Mouse (Mus musculus) mouse trophoblast stem cell (cell line): Measurements from ENCODE around the gene Stn1.

ENCODE experiments used
- in situ Hi-C, 2 experiments: fragments of 300-500 bp; cut with MseI, MboI; formaldehyde crosslinking; loops; 2 replicates in 1 of 2; 3 replicates in 1 of 2; pipeline ENCODE4 v1.15.1; 2025

Gene Stn1

GRCm38 (mm10) chr19:47483346-47483745, 54.0 kb downstream of the Stn1 start:
- in situ Hi-C loops = no loop called here

GRCm38 (mm10) chr19:47473453-47473852, 63.9 kb downstream of the Stn1 start:
- in situ Hi-C loops = loop anchor here in 1 of 2 experiments (25.0 kb wide), 1 partner anchor 111 kb away; no protein-coding TSS in a partner anchor

DNA sequence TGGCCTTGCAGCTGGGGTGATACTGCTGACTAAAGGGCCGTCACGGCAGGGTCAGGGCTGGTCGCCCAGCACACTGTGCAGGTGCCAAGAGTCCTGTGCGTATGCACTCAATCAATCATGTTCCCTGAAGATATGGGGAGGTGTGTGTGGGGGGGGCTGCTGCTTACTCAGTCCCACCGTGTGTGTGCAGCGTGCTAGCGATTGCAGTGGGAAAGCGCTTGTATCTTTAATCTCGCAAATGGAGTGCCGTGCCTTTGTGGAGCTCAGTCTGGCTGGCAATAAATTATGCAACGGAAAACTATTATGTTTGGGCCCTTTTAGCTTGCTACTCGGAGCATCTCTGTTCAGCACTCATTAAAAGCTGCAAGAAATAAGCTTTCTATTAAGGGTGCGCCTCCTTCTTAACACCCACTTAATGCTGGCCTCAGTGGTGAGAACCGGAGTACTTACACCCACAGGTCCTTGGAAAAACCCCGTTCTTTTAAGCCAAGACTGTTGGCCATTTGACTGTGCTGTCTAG, 64.4 kb downstream of the Stn1 start:
- in situ Hi-C loops = loop anchor here in 1 of 2 experiments (25.0 kb wide), 1 partner anchor 111 kb away; no protein-coding TSS in a partner anchor

DNA sequence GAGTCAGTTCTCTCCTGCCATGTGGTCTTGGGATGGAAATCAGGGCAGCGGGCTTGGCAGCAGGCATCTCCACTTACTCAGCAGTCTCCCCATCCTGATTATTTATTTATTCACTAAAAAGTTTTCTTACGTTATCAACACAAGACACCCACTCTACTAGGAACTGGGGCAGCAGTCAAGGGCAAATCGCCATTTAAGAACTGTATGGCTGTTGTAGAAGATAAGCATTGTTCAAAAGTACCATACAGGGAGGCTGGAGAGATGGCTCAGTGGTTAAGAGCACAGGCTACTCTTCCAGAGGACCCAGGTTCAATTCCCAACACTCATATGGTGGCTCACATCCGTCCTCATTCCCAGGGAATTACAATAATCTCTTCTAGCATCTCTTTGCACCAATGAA, 65.5 kb downstream of the Stn1 start:
- in situ Hi-C loops = loop anchor here in 1 of 2 experiments (25.0 kb wide), 1 partner anchor 110 kb away; no protein-coding TSS in a partner anchor

- in situ Hi-C loops = loop anchor here (10.0 to 25.0 kb wide), 2 partner anchors 104 to 106 kb away; no protein-coding TSS in a partner anchor
Observed at GRCm38 (mm10) chr19:47468750-47469149, 68.6 kb downstream of the Stn1 start.

DNA sequence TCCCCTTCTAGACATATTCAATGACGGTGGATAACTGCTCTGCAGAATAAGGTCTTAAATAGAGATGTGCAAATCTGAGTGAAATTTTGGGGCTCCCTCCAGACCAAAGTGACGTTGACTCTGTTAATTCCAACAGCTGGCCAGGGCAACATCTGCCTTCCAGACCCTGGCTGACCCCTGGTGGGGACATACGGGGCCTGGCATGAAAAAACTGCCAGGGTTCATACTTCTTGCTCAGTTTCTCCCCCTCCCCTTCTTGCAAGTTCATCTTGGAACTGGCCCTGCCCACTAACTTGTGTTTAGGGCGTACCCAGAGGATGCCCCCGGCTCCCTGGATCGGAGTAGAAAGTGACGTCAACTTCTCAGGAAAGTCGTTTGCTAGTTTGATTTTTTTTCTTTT, 70.5 kb downstream of the Stn1 start:
- in situ Hi-C loops = loop anchor here (10.0 to 25.0 kb wide), 2 partner anchors 102 to 104 kb away; no protein-coding TSS in a partner anchor

DNA sequence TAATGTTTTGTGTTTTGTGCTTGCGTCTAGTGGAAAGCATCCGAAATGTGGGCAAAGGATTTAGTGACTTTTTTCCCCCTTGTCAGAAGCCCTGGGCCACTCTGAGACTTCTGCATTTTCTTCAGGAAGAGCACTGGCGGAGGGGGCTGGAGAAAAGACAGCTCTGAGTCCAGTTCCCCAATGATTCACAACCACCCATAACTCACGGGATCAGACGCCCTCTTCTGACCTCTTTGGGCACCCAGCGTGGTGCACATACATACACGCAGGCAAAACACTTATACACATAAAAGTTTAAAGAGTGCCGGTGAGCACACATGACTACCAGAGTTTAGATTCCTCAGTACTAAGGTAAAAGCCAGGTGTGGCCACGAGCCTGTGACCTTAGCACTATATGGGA, 71.8 kb downstream of the Stn1 start:
- in situ Hi-C loops = loop anchor here (10.0 to 25.0 kb wide), 2 partner anchors 101 to 103 kb away; no protein-coding TSS in a partner anchor

GRCm38 (mm10) chr19:47464304-47465241, 72.7 kb downstream of the Stn1 start, which contains the start of gene Sh3pxd2a:
Gene Sh3pxd2a, minus strand, starts transcription at chr19:47464401.
- in situ Hi-C loops = loop anchor here (10.0 to 25.0 kb wide), 2 partner anchors 100 to 102 kb away; no protein-coding TSS in a partner anchor

GRCm38 (mm10) chr19:47463636-47464303, 73.5 kb downstream of the Stn1 start:
- in situ Hi-C loops = loop anchor here (10.0 to 25.0 kb wide), 2 partner anchors 99 to 101 kb away; no protein-coding TSS in a partner anchor

DNA sequence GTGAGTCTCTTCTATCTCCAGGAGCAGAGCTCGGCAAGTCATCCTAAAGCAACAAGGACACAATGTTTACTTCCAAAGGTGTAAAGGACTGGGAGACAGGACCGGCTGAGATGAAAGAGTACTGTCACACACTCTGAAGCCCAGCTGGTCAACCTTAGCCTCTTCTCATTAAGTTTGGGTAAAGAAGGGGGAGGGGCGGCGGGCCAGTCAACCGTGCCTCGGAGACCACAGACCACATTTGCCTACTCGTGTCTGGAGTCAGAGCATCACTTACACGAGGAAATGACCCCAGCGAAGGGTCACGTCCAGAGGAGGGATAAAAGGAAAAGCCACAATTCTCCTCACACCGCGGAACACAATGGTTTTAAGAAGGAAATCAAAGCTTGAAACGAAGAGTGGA, 74.1 kb downstream of the Stn1 start:
- in situ Hi-C loops = loop anchor here (10.0 to 25.0 kb wide), 2 partner anchors 98 to 101 kb away; no protein-coding TSS in a partner anchor

- in situ Hi-C loops = loop anchor here (10.0 to 25.0 kb wide), 2 partner anchors 98 to 100 kb away; no protein-coding TSS in a partner anchor
Observed at GRCm38 (mm10) chr19:47462725-47463124, 74.6 kb downstream of the Stn1 start.

DNA sequence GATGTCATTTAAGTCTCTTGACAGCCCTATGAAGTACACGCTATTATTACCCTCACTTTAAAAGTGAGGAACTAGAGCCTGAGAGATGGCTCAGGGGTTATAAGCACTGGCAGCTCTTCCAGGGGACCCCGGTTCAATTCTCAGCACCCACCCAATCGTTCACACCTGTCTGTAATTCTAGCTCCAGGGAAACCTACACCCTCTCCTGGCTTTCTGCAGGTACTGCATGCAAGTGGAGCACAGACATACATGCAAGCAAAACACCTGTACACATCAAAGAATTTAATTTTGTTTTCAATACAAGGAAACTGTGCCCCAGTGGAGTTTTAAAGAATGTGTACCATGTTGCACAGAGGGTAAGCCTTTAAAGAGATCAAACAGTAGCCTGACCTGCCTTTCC, 75.5 kb downstream of the Stn1 start:
- in situ Hi-C loops = loop anchor here (10.0 to 25.0 kb wide), 2 partner anchors 97 to 100 kb away; no protein-coding TSS in a partner anchor

- in situ Hi-C loops = loop anchor here (10.0 to 25.0 kb wide), 2 partner anchors 97 to 99 kb away; no protein-coding TSS in a partner anchor
Observed at GRCm38 (mm10) chr19:47461386-47461785, 75.9 kb downstream of the Stn1 start.

DNA sequence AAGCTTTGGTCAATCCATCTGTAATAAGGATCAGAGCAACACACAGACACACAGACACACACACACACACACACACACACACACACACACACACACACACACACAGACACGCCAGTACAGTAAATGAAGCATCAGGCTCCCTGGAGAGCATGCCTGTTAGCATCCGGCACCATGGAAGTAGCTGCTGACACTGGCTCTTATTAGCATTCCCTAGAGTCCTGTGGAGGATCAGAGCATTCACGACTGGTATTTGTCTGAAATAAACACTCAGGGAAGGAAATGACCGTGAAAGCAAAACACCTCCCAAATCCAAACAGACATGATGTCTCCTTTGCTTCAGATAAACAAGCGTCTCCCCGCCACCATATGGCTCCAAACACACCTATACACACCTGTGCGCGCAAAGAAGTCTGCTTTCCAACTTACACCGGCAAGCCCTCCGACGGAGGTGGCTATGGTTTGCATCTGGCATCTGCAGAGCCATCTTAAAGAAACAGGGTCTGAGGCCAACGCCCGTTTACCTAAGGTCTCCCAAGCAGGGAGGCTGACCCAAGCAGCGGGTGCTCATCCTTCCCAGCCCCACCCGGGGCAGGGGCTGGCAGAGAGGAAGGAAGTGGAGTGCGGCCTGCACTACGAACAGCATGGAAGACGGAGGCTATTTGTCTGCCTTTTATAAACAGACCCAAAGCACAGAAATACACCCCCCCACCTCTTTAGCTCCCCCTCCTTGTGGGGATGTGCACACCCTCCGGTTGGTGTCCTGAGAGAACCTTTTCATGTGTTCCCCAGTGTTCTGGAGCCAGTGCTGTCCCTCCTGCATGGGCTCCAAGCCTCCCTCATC, 77.0 kb downstream of the Stn1 start:
- in situ Hi-C loops = loop anchor here (10.0 to 25.0 kb wide), 2 partner anchors 96 to 98 kb away; no protein-coding TSS in a partner anchor

- in situ Hi-C loops = loop anchor here in 1 of 2 experiments (25.0 kb wide), 1 partner anchor 97 kb away; no protein-coding TSS in a partner anchor
Observed at GRCm38 (mm10) chr19:47459214-47459613, 78.1 kb downstream of the Stn1 start.

GRCm38 (mm10) chr19:47458504-47459161, 78.7 kb downstream of the Stn1 start:
- in situ Hi-C loops = loop anchor here in 1 of 2 experiments (25.0 kb wide), 1 partner anchor 96 kb away; no protein-coding TSS in a partner anchor

GRCm38 (mm10) chr19:47457711-47458503, 79.4 kb downstream of the Stn1 start:
- in situ Hi-C loops = loop anchor here in 1 of 2 experiments (25.0 kb wide), 1 partner anchor 96 kb away; no protein-coding TSS in a partner anchor

- in situ Hi-C loops = loop anchor here in 1 of 2 experiments (25.0 kb wide), 1 partner anchor 94 kb away; no protein-coding TSS in a partner anchor
Observed at GRCm38 (mm10) chr19:47456021-47456420, 81.3 kb downstream of the Stn1 start.
